Mouse (Mus musculus) lung, embryonic 16.5 days (tissue): ENCODE data around the gene Lrrc66. TPM values are rescaled to one million over a fixed set of nuclear protein-coding genes. Genes with fewer than 3 reads are reported as not detected.

Source experiments
- ATAC-seq: fragments of 200-750 bp; cut with Nextera tagmentation; 2 replicates; pipeline ENCODE4 v1.8.0; 2017; ENCODE audit warnings: low read depth, mild to moderate bottlenecking, moderate library complexity
- H3K27ac ChIP-seq: fragments of 300-500 bp; sonication (generic); 2 replicates; pipeline ENCODE4 v1.5.1; 2014; ENCODE audit warnings: mild to moderate bottlenecking, control low read depth, low read length
- H3K27me3 ChIP-seq: fragments of 300-500 bp; sonication (generic); 2 replicates; pipeline ENCODE4 v1.6.1; 2014; ENCODE audit warnings: low read depth, low read length, mixed read lengths; ENCODE audit not compliant: control insufficient read depth, insufficient read depth
- H3K36me3 ChIP-seq: fragments of 300-500 bp; sonication (generic); 2 replicates; pipeline ENCODE4 v1.6.1; 2014; ENCODE audit warnings: low read length; ENCODE audit not compliant: control insufficient read depth, insufficient read depth
- H3K4me1 ChIP-seq: fragments of 300-500 bp; sonication (generic); replicated peaks from 2 replicates; pipeline ENCODE4 v1.6.1; 2014; ENCODE audit warnings: low read length, mixed read lengths; ENCODE audit not compliant: control insufficient read depth, insufficient read depth
- H3K4me2 ChIP-seq: fragments of 300-500 bp; sonication (generic); 2 replicates; pipeline ENCODE4 v1.6.1; 2014; ENCODE audit warnings: low read depth, low read length, control low read depth
- H3K4me3 ChIP-seq: fragments of 300-500 bp; sonication (generic); 2 replicates; pipeline ENCODE4 v1.5.1; 2014; ENCODE audit warnings: mild to moderate bottlenecking, low read length, control low read depth
- H3K9ac ChIP-seq: fragments of 300-500 bp; sonication (generic); 2 replicates; pipeline ENCODE4 v1.6.1; 2014; ENCODE audit warnings: low read length, control low read depth
- H3K9me3 ChIP-seq: fragments of 300-500 bp; sonication (generic); 2 replicates; pipeline ENCODE4 v1.6.1; 2016; ENCODE audit warnings: low read length; ENCODE audit not compliant: control insufficient read depth
- WGBS: fragments of 180-500 bp; shearing (Covaris S2); extraction: QIAGEN DNeasy Blood & Tissue Kit; methylation state at CpG from one replicate; pipeline ENCODE4 v1.1.7; 2014; 5-methylcytosine and 5-hydroxymethylcytosine counted together
- polyA plus RNA-seq: library from polyadenylated mRNA; unstranded; fragments of >200 nt; fragmentation: Nextera tagmentation; extraction: Ambion mirVana; gene quantifications from 2 replicates; pipeline ENCODE4 v1.2.1, GENCODE M21; 2015

Gene Lrrc66
- polyA plus RNA-seq, 1 experiment from 2014 or later = not detected

- Histone ChIP-seq H3K4me3 (no peak overlapping the region), H3K27me3 (no peaks in the 10 kb centered on the region), H3K4me1 (no peaks in the 10 kb centered on the region), H3K9me3 (no peaks in the 10 kb centered on the region), H3K4me2 (no peak overlapping the region), H3K27ac (no peak overlapping the region), H3K36me3 (no peaks in the 10 kb centered on the region), H3K9ac (no peak overlapping the region)
- ATAC-seq = peak; percentile 31; the same call in 1 of the 2 replicates
- 59% methylated on average over 7 of the region's 7 CpGs for WGBS
Measured at GRCm38 (mm10) chr5:73573789-73574188, 58.5 kb downstream of the Lrrc66 start.

- no peak overlapping the region for H3K4me3 ChIP-seq
- H3K4me2 ChIP-seq = no peak overlapping the region
- H3K9me3 ChIP-seq = no peaks in the 10 kb centered on the region
- ATAC-seq = no peak
- H3K27ac ChIP-seq = no peak overlapping the region
- WGBS = 67% methylated on average over 2 of the region's 2 CpGs
- H3K9ac ChIP-seq = no peak overlapping the region
- no peaks in the 10 kb centered on the region for H3K4me1 ChIP-seq
- H3K36me3 ChIP-seq = no peaks in the 10 kb centered on the region
- H3K27me3 ChIP-seq = no peaks in the 10 kb centered on the region
Measured at GRCm38 (mm10) chr5:73572846-73573245, 59.5 kb downstream of the Lrrc66 start.

DNA sequence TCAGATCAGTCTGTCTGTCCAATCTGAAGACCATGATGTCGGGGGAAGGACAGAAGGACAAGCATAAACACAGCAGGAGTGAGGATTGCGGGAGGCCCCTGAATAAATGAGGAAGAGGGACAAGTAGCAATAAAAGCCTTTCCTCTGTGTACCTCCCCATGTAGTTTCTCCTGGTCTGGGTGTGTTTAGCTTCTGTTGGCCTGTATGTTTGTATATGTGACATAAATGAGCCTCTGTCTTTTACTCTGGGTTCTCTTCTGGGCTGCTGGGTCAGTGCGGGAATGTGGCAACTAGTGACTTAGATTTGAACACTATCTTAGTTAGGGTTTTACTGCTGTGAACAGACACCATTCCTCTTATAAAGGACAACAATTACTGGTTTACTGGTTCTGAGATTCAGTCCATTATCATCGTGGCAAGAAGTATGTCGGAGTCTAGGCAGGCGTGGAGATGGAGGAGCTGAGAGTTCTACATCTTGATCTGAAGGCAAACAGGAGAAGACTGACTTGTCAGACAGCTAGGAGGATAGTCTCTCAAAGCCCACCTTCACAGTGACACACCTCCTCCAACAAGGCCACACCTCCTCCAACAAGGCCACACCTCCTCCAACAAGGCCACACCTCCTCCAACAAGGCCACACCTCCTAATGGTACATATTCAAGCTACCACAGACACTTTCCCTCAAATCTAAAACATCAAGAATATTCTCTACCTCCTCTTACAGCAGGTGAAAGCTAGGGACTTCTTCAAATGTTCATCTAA, 60.8 kb downstream of the Lrrc66 start:
- H3K9ac ChIP-seq = no peak overlapping the region
- 91% methylated on average over 6 of the region's 6 CpGs for WGBS
- ATAC-seq = no peak
- H3K36me3 ChIP-seq = no peaks in the 10 kb centered on the region
- H3K4me2 ChIP-seq = no peak overlapping the region
- no peak overlapping the region for H3K4me3 ChIP-seq
- no peak overlapping the region for H3K27ac ChIP-seq
- H3K27me3 ChIP-seq = no peaks in the 10 kb centered on the region
- H3K4me1 ChIP-seq = no peaks in the 10 kb centered on the region
- H3K9me3 ChIP-seq = no peaks in the 10 kb centered on the region

DNA sequence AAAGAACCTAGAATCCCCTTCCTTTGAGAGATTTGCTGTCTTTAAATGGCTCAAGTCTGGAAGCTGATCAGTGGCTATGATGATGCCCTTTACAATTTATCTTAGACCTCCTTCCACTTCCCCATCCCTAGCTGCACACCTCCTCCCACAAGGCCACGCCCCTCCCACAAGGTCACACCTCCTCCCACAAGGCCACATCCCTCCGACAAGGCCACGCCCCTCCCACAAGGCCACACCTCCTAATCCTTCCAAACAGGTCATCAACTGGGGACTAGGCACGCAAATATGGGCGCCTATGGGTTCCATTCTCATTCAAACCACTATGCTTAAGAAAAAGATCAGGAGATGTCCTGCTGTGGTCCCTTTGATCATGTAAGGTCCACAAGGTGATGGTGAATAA, 63.1 kb downstream of the Lrrc66 start:
- H3K4me3 ChIP-seq = no peak overlapping the region
- H3K9me3 ChIP-seq = no peaks in the 10 kb centered on the region
- ATAC-seq = no peak
- H3K4me1 ChIP-seq = no peaks in the 10 kb centered on the region
- no peak overlapping the region for H3K9ac ChIP-seq
- no peak overlapping the region for H3K4me2 ChIP-seq
- no peaks in the 10 kb centered on the region for H3K27me3 ChIP-seq
- H3K36me3 ChIP-seq = no peaks in the 10 kb centered on the region
- H3K27ac ChIP-seq = no peak overlapping the region
- 69% methylated on average over 5 of the region's 5 CpGs for WGBS

DNA sequence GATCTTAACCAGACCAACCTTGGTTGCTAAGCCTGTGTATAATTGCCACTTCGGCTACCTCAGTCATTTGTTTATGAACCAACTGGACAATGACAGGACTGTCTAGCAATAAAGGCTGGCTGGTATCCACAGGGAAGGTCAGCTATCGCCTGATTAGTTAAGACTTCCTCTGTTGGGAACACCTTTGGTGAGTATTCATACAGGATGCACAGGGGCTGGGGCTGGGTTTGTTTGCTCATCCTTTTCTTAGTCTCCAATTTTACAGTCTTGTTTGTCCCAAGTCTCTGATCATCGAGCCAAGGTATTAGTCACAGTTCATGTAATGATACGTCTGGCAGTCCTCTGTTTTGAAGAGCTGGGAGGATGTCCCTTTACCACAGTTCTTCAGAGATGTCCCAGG, 65.4 kb downstream of the Lrrc66 start:
- no peaks in the 10 kb centered on the region for H3K36me3 ChIP-seq
- no peaks in the 10 kb centered on the region for H3K27me3 ChIP-seq
- no peaks in the 10 kb centered on the region for H3K4me1 ChIP-seq
- no peak overlapping the region for H3K9ac ChIP-seq
- H3K4me2 ChIP-seq = no peak overlapping the region
- 75% methylated on average over 4 of the region's 4 CpGs for WGBS
- ATAC-seq = no peak
- no peaks in the 10 kb centered on the region for H3K9me3 ChIP-seq
- no peak overlapping the region for H3K27ac ChIP-seq
- no peak overlapping the region for H3K4me3 ChIP-seq

DNA sequence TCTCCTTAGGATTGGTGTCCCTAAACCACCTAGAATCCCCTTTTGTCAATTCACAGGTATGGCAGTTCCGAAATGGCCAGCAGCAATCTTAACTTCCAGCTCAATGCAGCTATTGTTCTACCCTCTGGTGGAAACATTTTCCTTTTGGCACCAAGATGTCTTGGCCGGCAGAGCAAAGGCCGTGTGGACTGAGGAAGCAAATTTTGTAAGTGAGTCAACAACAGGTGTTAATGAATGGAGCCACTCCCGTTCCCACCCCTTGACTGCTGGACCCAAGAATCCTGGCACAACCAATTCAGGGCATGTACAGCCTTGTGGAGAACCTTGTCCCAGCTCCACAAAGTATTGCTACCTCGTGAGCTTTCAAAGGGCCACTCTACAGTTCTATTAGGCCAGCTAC, 66.2 kb downstream of the Lrrc66 start:
- Histone ChIP-seq H3K27me3 (no peaks in the 10 kb centered on the region), H3K4me3 (no peak overlapping the region), H3K27ac (peak overlapping the region; percentile 46; the same call in 1 of the 2 replicates), H3K4me2 (no peak overlapping the region), H3K36me3 (no peaks in the 10 kb centered on the region), H3K4me1 (no peaks in the 10 kb centered on the region), H3K9ac (no peak overlapping the region), H3K9me3 (no peaks in the 10 kb centered on the region)
- ATAC-seq = peak; percentile 66
- 55% methylated on average over 5 of the region's 5 CpGs for WGBS

DNA sequence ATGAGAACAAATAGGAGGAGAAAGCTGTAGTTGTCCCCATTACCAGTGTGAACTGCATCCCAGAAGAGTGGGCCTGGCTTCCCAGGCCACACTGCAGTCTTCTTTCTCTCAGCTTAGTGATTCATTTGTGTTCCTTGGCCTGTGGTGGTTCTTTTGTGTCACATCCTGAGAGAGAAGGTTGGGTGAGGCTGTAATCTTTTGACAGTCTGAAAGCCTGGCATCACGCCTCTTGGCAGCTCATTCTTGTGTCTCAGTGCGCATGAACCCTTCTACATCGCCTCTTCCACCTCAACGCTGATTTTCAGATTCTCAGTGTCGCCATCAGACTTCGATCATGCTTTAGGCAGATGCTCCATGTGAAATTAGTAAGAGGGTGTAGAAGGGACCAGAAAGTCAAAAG, 68.3 kb downstream of the Lrrc66 start:
- Histone ChIP-seq H3K9ac (no peak overlapping the region), H3K9me3 (no peaks in the 10 kb centered on the region), H3K27me3 (no peaks in the 10 kb centered on the region), H3K36me3 (no peaks in the 10 kb centered on the region), H3K27ac (no peak overlapping the region), H3K4me3 (no peak overlapping the region), H3K4me1 (0 out of 2 replicates have a peak, but pooled peaks cover 2% of the 10 kb centered on the region), H3K4me2 (no peak overlapping the region)
- 90% methylated on average over 6 of the region's 6 CpGs for WGBS
- ATAC-seq = no peak

DNA sequence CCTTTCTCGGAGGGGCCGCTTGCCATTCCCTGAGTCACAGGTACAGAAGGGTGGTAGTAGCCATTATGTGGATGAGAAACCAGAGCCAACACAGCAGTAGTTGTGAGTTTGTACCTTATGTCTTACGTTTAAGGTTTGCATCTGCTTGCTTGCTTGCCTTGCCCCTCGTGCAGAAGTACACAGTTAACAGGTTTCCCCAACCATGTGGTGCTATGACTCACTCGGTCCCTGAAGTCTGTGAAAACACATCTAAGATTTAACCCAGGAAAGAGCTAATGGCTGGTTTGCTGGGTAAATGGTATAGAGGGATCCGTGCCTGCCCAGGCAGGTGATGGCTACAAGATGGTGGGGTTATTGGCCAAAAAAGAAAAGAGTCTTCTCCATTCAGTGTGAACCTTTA, 73.6 kb downstream of the Lrrc66 start:
- Histone ChIP-seq H3K4me1 (0 out of 2 replicates have a peak, but pooled peaks cover 2% of the 10 kb centered on the region), H3K36me3 (no peaks in the 10 kb centered on the region), H3K27me3 (no peaks in the 10 kb centered on the region), H3K4me2 (no peak overlapping the region), H3K9ac (no peak overlapping the region), H3K4me3 (no peak overlapping the region), H3K9me3 (no peaks in the 10 kb centered on the region), H3K27ac (no peak overlapping the region)
- no peak for ATAC-seq
- 93% methylated on average over 6 of the region's 6 CpGs for WGBS

GRCm38 (mm10) chr5:73556733-73557425, 75.4 kb downstream of the Lrrc66 start:
- Histone ChIP-seq H3K4me1 (0 out of 2 replicates have a peak, but pooled peaks cover 2% of the 10 kb centered on the region), H3K4me2 (no peak overlapping the region), H3K36me3 (no peaks in the 10 kb centered on the region), H3K27ac (no peak overlapping the region), H3K9me3 (no peaks in the 10 kb centered on the region), H3K9ac (no peak overlapping the region), H3K27me3 (no peaks in the 10 kb centered on the region), H3K4me3 (no peak overlapping the region)
- no peak for ATAC-seq
- WGBS = 71% methylated on average over 12 of the region's 12 CpGs
